Mouse (Mus musculus): ENCODE measurements around the gene Plxnb2.

GRCm38 (mm10) chr15:89130245-89130644, 50.3 kb downstream of the Plxnb2 start:
- TF ChIP-seq POLR2A (IDR thresholded peaks at IDR 0.05; ENCODE audit: low read depth, low read length) (no peak), CTCF (IDR thresholded peaks at IDR 0.05; ENCODE audit: borderline replicate concordance, insufficient read depth, low read length) (no peak)

Measured in embryonic fibroblast, embryonic 13.5 days (primary cell).